Mouse (Mus musculus) frontal cortex, postnatal 25 days (tissue): ENCODE results near the gene Hist1h4h.
A peak's percentile ranks its signal among the peaks of the same experiment; 100 is the strongest.

Experiments used
- DNase-seq, 2 experiments: peaks; one replicate each; pipeline ENCODE4 v3.0.0; 2022; ENCODE audit warnings: low spot score in 2 of 2

The Hist1h4h gene

DNA sequence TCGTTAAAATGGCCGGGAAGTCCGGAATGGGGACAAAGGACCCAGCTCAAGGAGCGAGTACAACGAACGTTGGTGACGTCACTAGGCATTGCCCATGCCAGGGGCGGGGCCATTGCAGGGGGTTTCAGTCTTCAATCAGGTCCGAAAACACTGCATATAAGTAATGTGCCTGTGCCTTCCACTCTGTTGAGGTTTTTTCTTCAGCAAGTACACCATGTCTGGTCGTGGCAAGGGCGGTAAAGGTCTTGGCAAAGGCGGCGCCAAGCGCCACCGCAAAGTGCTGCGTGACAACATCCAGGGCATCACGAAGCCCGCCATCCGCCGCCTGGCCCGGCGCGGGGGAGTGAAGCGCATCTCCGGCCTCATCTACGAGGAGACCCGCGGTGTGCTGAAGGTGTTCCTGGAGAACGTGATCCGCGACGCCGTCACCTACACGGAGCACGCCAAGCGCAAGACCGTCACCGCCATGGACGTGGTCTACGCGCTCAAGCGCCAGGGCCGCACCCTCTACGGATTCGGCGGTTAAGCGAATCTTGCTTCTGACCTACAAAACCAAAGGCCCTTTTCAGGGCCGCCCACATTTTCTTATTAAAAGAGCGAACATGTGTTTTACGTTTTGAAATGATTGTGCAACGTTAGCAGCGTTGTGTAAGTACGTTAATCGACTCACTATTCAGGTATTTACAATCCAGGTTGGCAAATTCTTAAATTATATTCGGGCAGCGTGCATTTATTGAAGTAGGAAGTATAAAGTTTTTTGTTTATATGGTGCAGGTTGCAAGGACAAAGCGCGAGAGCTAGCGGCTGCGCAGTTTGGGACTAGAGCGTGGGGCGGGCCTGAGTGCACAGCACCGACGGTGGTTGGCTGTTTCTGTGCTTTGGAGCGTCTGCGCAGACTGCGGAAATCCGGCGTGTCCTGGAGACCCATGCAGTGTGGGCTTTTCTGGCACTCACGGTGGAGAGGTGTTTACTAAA is at the start of gene Hist1h4h:
TSS of gene Hist1h4h (plus strand) at position 150 of the 975 bp plus-strand sequence.
- peak; percentile 93 to 96 for DNase-seq

- DNase-seq: no peak
Observed at GRCm38 (mm10) chr13:23483153-23483552, 47.7 kb upstream of the Hist1h4h start.

- DNase-seq: no peak
Observed at GRCm38 (mm10) chr13:23485271-23485670, 45.6 kb upstream of the Hist1h4h start.

- DNase-seq: peak; percentile 22 to 28
Observed at GRCm38 (mm10) chr13:23488400-23489322, 42.2 kb upstream of the Hist1h4h start, which contains the start of gene Btn2a2. Gene Btn2a2, minus strand, starts transcription at chr13:23488857.

DNA sequence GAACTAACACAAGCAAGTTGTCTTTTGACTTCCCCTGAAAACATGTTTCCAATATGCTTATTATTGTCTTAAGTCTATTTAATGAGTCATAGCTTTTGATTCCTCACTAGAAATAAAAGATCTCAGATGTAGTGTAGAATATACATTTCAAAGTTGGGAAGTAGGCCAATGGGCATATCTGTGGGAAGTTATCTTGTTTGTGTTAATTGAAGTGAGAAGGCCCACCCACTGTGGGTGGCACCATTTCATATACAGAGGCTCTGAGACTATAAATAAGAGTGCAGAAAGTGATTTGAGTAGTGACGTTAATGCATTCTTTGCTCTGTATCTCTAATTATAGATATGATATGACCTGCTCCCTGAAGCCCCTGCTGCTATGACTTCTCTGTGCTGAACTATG is 40.0 kb upstream of the Hist1h4h start:
- DNase-seq: no peak

DNA sequence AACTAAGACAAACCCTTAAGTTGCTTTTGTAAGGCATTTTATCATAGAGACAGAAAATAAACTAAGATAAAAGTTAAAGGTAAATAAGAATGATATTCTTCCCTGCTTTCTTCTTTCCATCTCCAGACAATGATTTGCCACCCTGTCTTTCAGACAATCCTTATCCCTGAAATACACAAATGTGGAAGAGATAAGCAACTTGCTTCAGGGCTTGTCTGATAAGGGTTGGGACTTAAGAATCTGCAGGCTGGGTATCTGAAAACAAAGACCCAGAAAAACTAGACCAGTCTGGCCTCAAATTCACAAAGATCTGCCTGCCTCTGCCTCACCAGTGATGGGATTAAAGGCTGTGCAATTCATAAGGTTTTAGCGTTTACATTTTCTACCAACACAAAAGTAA is 39.6 kb upstream of the Hist1h4h start:
- DNase-seq: no peak

- no peak for DNase-seq
Observed at GRCm38 (mm10) chr13:23491990-23492389, 38.9 kb upstream of the Hist1h4h start.

- DNase-seq: no peak
Observed at GRCm38 (mm10) chr13:23495526-23495925, 35.3 kb upstream of the Hist1h4h start.

GRCm38 (mm10) chr13:23497656-23498321 is 33.1 kb upstream of the Hist1h4h start:
- DNase-seq: peak; percentile 28 to 52

- no peak for DNase-seq
Observed at GRCm38 (mm10) chr13:23498653-23499052, 32.2 kb upstream of the Hist1h4h start.

DNA sequence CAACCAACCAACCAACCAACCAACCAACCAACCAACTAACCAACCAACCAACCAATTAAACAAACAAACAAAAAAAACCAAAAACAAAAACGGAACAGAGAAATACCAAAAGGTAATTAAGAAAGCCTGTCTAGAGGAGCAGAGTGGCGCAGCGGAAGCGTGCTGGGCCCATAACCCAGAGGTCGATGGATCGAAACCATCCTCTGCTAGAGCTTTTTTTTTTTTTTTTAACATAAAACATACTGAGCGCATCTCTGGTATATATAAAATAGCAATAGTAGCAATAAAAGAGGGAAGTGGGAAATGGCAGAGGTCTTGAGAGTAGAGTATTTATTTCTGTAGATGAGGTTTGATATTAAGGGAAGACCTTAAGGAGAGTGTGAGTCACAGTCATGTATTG is 30.9 kb upstream of the Hist1h4h start:
- DNase-seq: no peak

- peak; percentile 61 to 78 for DNase-seq
Observed at GRCm38 (mm10) chr13:23500424-23501200, 30.2 kb upstream of the Hist1h4h start.

DNA sequence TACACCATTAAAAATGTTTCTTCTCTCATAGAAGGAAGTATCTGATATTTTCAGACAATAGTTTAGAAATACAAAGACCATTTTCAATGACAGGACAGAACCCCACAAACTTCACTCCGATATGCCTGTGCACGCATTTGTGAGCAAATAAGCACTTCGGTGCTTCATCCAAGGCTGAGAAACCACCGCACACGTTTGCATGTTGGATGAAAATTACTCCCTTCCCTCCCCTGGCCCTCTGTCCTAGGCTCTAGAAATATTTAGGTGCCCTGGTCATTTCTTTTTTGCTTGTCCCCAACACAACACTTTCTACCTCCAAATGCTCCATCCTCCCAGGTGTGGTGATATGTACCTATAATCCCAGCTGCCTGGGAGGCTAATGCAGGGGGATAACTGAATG is 29.3 kb upstream of the Hist1h4h start:
- no peak for DNase-seq

GRCm38 (mm10) chr13:23502031-23502567 is 28.8 kb upstream of the Hist1h4h start:
- no peak for DNase-seq

DNA sequence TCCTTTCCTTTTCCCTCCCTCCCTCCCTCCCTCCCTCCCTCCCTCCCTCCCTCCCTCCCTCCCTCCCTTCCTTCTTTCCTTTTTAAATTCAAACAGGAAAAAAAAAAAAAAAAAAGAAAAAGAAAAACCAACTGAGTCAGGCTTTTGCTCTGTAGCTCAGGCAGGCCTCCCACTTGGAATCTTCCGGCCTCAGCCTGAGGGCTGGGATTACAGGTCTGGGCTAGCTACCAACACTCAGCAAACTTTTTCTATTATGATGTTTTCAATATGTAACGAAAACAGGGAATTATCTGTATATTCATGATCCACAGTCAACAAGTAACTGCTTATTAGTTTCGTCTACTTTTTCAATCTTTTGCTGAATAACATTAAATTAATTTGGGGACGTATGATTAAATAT is 27.9 kb upstream of the Hist1h4h start:
- no peak for DNase-seq

- DNase-seq: peak in 1 of 2 experiments; percentile 71
Observed at GRCm38 (mm10) chr13:23503797-23504196, 27.1 kb upstream of the Hist1h4h start.

GRCm38 (mm10) chr13:23505662-23506345 is 25.0 kb upstream of the Hist1h4h start:
- DNase-seq: no peak

- no peak for DNase-seq
Observed at GRCm38 (mm10) chr13:23506351-23506750, 24.5 kb upstream of the Hist1h4h start.

GRCm38 (mm10) chr13:23506819-23507515 is 23.9 kb upstream of the Hist1h4h start:
- DNase-seq: no peak
